Mouse (Mus musculus) heart, embryonic 16.5 days (tissue): Measurements from ENCODE around the gene Zbtb16. TPM values are rescaled to one million over a fixed set of nuclear protein-coding genes. Genes with fewer than 3 reads are reported as not detected.

Experiments
- ATAC-seq: fragments of 200-750 bp; cut with Nextera tagmentation; replicated peaks from 2 replicates; pipeline ENCODE4 v1.8.0; 2017; ENCODE audit warnings: moderate number of reproducible peaks; ENCODE audit not compliant: insufficient read depth, low FRiP score; ENCODE audit errors: extremely low read depth
- H3K27ac ChIP-seq: fragments of 300-500 bp; sonication (generic); 2 replicates; pipeline ENCODE4 v1.5.1; 2014; ENCODE audit warnings: mild to moderate bottlenecking, low read length, control low read depth, moderate library complexity
- H3K27me3 ChIP-seq: fragments of 300-500 bp; sonication (generic); 2 replicates; pipeline ENCODE4 v1.6.1; 2014; ENCODE audit warnings: low read length, mixed read lengths; ENCODE audit not compliant: control insufficient read depth, insufficient read depth
- H3K36me3 ChIP-seq: fragments of 300-500 bp; sonication (generic); 2 replicates; pipeline ENCODE4 v1.6.1; 2014; ENCODE audit not compliant: control insufficient read depth, insufficient read depth
- H3K4me1 ChIP-seq: fragments of 300-500 bp; sonication (generic); 2 replicates; pipeline ENCODE4 v1.6.1; 2014; ENCODE audit warnings: low read length, mixed read lengths; ENCODE audit not compliant: control insufficient read depth, insufficient read depth
- H3K4me2 ChIP-seq: fragments of 300-500 bp; sonication (generic); 2 replicates; pipeline ENCODE4 v1.6.1; 2014; ENCODE audit warnings: low read depth, mild to moderate bottlenecking, control low read depth, low read length
- H3K4me3 ChIP-seq: fragments of 300-500 bp; sonication (generic); 2 replicates; pipeline ENCODE4 v1.5.1; 2014; ENCODE audit warnings: mild to moderate bottlenecking, control low read depth, low read length
- H3K9ac ChIP-seq: fragments of 300-500 bp; sonication (generic); 2 replicates; pipeline ENCODE4 v1.6.1; 2014; ENCODE audit warnings: low read length, control low read depth
- H3K9me3 ChIP-seq: fragments of 300-500 bp; sonication (generic); replicated peaks from 2 replicates; pipeline ENCODE4 v1.6.1; 2016; ENCODE audit warnings: low read length; ENCODE audit not compliant: control insufficient read depth
- WGBS: fragments of 180-500 bp; shearing (Covaris S2); extraction: QIAGEN DNeasy Blood & Tissue Kit; methylation state at CpG from one replicate; pipeline ENCODE4 v1.1.7; 2014; 5-methylcytosine and 5-hydroxymethylcytosine counted together
- polyA plus RNA-seq: library from polyadenylated mRNA; unstranded; fragments of >200 nt; fragmentation: Nextera tagmentation; extraction: Ambion mirVana; gene quantifications from 2 replicates; pipeline ENCODE4 v1.2.1, GENCODE M21; 2015

Gene Zbtb16
- polyA plus RNA-seq, 1 experiment from 2014 or later = 10.4 TPM

DNA sequence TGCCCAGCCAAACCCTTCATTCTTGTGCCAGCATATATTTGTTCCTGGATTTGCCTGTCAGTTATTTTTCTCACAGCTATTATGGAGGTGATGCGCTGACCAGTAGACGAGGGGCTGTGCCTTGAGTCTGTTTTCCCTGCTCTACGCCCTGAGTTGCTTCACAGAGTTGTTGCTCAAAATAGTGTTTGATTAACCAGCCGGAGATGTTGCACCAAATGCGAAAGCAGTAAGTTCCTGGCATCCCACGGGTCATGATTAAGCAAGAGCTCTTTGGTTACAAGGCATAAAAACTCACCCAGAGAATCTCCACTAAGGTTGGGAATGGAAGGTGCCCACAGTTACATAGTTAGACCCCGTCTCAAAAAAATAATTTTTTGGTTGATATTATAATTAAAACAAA, 229.9 kb downstream of the Zbtb16 start:
- H3K9me3 ChIP-seq = no peaks in the 10 kb centered on the region
- no peak overlapping the region for H3K4me3 ChIP-seq
- H3K4me1 ChIP-seq = no peaks in the 10 kb centered on the region
- ATAC-seq = no peak
- WGBS = 77% methylated on average over 7 of the region's 7 CpGs
- H3K36me3 ChIP-seq = no peaks in the 10 kb centered on the region
- no peak overlapping the region for H3K4me2 ChIP-seq
- H3K27ac ChIP-seq = no peak overlapping the region
- no peak overlapping the region for H3K9ac ChIP-seq
- H3K27me3 ChIP-seq = no peaks in the 10 kb centered on the region

- ATAC-seq = no peak
- Histone ChIP-seq H3K9ac (no peak overlapping the region), H3K4me2 (no peak overlapping the region), H3K4me1 (no peaks in the 10 kb centered on the region), H3K9me3 (no peaks in the 10 kb centered on the region), H3K36me3 (no peaks in the 10 kb centered on the region), H3K27ac (peak overlapping the region; percentile 46), H3K27me3 (no peaks in the 10 kb centered on the region), H3K4me3 (no peak overlapping the region)
- WGBS = 84% methylated on average over 5 of the region's 5 CpGs
Measured at GRCm38 (mm10) chr9:48605697-48606096, 230.3 kb downstream of the Zbtb16 start.

DNA sequence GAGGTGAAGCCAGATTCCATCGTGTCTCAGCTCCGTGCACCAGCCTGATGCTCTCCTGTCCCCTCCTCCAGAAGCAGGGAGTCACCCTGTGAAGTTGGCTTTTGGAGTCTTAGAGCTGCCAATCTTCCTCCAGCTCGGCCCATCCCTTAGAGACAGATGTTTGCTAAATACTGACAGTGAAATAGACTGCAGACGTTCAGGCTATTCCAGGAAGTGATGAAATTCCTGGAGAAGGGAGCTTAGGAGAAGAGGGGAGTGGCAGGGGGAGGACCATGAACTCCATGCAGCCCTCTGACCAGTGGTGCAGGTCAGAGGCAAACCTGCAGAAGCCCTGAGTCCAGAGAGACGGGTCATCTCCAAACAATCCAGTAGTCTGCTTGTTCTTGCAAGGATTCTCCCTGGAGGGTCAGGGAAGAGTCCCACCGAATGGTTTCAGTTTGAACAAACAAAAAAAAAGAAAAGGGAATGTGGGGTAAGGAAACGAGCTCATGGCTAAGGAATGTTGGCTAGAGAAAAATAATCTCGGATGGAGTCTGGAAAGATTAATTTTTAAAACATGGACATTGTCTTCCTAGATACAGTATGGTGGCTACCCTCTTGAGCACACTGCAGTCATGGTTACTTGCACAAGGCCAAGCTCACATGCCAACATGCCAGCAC, 231.0 kb downstream of the Zbtb16 start, which contains the start of gene Nnmt:
Gene Nnmt, minus strand, starts transcription at position 215 of the 660 bp plus-strand sequence.
- peak within 1 kb of the TSS; percentile 46 for H3K27ac ChIP-seq

More for the DNA sequence above, 231.0 kb downstream of the Zbtb16 start, which contains the start of gene Nnmt:
- ATAC-seq = no peak
- H3K4me1 ChIP-seq = no peaks in the 10 kb centered on the region
- 32% methylated on average over 8 of the region's 8 CpGs for WGBS
- no peaks in the 10 kb centered on the region for H3K36me3 ChIP-seq
- peak within 1 kb of the TSS; percentile 19; the same call in 1 of the 2 replicates for H3K4me2 ChIP-seq
- H3K4me3 ChIP-seq = no peak within 1 kb of the TSS
- H3K9me3 ChIP-seq = no peaks in the 10 kb centered on the region
- no peak within 1 kb of the TSS for H3K9ac ChIP-seq
- H3K27me3 ChIP-seq = no peaks in the 10 kb centered on the region

Other genes with a start within 250 kb of the Zbtb16 start
- 6.3 and 7.3 TPM in 2 replicates for gene Nnmt, start 231.1 kb downstream of the Zbtb16 start, polyA plus RNA-seq
- 1.0 and 1.8 TPM in 2 replicates for gene Htr3a, start 74.9 kb upstream of the Zbtb16 start, polyA plus RNA-seq
- 0.07 and 0.08 TPM in 2 replicates for gene Htr3b, start 128.8 kb upstream of the Zbtb16 start, polyA plus RNA-seq
- 119 and 121 TPM in 2 replicates for gene Usp28, start 149.2 kb upstream of the Zbtb16 start, polyA plus RNA-seq
- gene Zw10, start 219.4 kb upstream of the Zbtb16 start, polyA plus RNA-seq = 23.0 and 28.6 TPM in 2 replicates
- 0.06 and 0.24 TPM in 2 replicates for gene Tmprss5, start 245.0 kb upstream of the Zbtb16 start, polyA plus RNA-seq